Mouse (Mus musculus) thymus, postnatal 25 days (tissue): ENCODE data around the gene Galns.

Experiments used
- DNase-seq: peaks from one replicate; pipeline ENCODE4 v3.0.0; 2022

Gene Galns

DNA sequence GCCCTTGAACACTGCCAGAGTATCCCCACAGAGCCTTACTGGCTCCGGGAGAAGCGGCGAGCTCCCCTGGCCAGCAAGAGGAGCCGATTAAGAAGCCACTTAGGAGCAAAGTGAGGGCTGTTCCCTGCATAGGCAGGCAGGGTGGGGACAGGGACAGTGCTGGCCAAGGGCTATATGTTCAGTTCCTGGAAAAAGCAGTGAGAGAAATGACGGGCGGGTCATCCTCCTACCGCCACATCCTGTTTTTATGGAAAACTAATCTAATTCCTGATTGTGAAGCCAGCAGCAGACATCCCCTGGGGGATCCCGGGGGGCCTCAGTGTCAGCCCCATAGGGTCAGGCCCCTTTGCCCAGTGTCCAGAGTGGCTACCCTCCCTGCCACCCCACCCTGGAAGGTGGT is 80.0 kb downstream of the Galns start:
- DNase-seq = no peak

DNA sequence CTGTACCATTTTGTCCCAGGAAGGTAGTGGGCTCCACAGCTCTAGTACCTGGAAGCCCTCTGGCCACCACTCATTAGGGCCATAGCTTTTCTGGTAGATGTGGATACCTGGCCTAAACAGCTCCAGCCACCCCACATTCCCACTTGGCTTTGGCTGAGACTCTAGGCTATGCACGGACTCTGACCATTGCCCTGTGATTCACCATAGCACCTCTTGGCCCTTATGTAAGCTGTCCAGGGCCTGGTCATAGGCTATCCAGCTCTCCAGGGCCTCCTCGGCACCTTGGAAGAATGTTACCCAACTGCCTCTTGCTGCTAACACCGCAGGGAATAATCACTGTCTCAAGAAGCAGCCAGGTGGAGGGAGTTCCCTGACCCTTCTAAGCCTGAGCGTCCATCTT is 82.1 kb downstream of the Galns start:
- no peak for DNase-seq
